Mouse (Mus musculus) heart, adult 2 months (tissue): ENCODE measurements around the gene B4galnt3.

Experiments
- CTCF ChIP-seq: fragments of 200-600 bp; IDR thresholded peaks from 2 replicates; pipeline ENCODE4 v1.8.1; 2022; ENCODE audit warnings: antibody characterized with exemption, mild to moderate bottlenecking, moderate library complexity
- EP300 ChIP-seq: fragments of 200-500 bp; IDR thresholded peaks from 2 replicates; pipeline ENCODE4 v1.6.1; 2011; ENCODE audit warnings: low read depth, low read length, control low read depth; ENCODE audit not compliant: insufficient read depth

DNA sequence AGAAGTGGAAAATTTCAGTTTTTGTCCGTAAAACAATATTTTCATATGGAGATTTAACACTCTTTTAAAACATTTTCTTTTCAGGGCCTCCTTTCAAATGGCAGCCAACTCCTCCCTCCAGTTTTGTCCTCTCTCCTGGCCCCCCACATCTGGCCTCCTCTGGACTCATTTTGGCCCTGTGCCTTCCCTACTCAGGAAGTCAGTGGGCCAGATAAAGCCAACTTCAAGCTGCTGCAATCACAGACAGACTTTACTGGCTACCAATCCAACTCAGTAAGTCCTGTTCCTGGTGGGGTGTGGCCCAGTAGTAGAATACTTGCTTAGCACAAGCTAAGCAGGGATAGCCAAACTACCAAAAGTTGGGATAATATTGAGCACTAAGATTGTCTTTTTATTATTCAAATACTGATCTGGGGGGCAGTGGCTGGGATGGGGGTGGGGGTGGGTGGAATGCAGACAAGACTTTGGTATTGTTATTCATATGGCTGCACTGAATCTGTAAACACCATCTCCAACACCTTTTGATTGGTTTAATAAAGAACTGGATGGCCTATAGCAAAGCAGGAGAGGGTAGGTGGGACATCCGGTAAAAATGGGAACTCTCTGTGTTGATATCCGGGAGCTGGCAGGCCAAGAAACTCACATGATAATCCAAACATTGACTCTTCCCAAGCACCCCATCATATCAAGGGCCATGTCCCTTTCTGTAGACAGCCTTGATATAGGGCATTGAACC is 12.7 kb upstream of the B4galnt3 start:
- TF ChIP-seq EP300 (no peak), CTCF (no peak)
